Mouse (Mus musculus) MEL (cell line): ENCODE data around the gene Gss.

Source experiments
- CTCF ChIP-seq, 3 experiments: IDR thresholded peaks in 2 of 3; conservative IDR thresholded peaks in 1 of 3; 2 replicates each; pipeline ENCODE4 v1.5.1; 2011 to 2012; ENCODE audit warnings: low read length in 3 of 3, low read depth in 2 of 3, mild to moderate bottlenecking in 2 of 3, improper control_type of control experiment in 1 of 3, inconsistent platforms in 1 of 3, mixed read lengths in 1 of 3, moderate library complexity in 1 of 3; ENCODE audit not compliant: control insufficient read depth in 1 of 3, insufficient read depth in 1 of 3, poor library complexity in 1 of 3, severe bottlenecking in 1 of 3
- NRF1 ChIP-seq: IDR thresholded peaks from 2 replicates; pipeline ENCODE4 v1.6.1; 2014; ENCODE audit warnings: low read depth, mild to moderate bottlenecking, inconsistent platforms, low read length, improper control_type of control experiment, moderate library complexity; ENCODE audit not compliant: poor library complexity, insufficient read depth, severe bottlenecking
- POLR2A ChIP-seq, 2 experiments: IDR thresholded peaks; 2 replicates each; pipeline ENCODE4 v1.6.1; 2011 to 2012; ENCODE audit warnings: low read length in 2 of 2, mild to moderate bottlenecking in 2 of 2, control low read depth in 1 of 2, improper control_type of control experiment in 1 of 2, low read depth in 1 of 2, moderate library complexity in 1 of 2; ENCODE audit not compliant: control insufficient read depth in 1 of 2, insufficient read depth in 1 of 2, poor library complexity in 1 of 2

DNA sequence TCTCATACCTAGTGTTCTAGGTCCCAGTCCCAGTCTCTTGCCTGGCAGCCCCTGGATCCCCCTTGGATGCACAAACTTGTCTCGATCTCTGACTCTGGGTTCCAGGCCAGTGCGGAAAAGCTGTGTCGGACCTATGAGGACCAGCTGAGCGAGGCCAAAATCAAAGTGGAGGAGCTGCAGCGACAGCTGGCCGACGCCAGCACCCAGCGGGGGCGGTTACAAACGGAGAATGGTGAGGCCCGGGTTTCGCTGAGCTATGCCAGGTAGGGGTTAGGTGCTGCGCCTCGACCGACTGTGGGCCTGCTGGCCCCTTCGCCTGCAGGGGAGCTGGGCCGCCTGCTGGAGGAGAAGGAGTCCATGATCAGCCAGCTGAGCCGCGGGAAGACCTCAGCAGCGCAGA, 37.5 kb upstream of the Gss start:
- no peak for TF ChIP-seq NRF1
- TF ChIP-seq POLR2A (IDR thresholded peaks at IDR 0.05; ENCODE audit: control insufficient read depth in 1 of 2, insufficient read depth in 1 of 2, low read depth in 1 of 2, low read length in 2 of 2, poor library complexity in 1 of 2): no peak
- no peak for TF ChIP-seq CTCF (IDR thresholded peaks at IDR 0.05 in 2 of 3, conservative IDR thresholded peaks at IDR 0.05 in 1 of 3; ENCODE audit: control insufficient read depth in 1 of 3, insufficient read depth in 1 of 3, low read depth in 2 of 3, low read length in 3 of 3, poor library complexity in 1 of 3, severe bottlenecking in 1 of 3)
